16 mouse cellular contexts compared by ENCODE assay signal in the genomic region with DNA sequence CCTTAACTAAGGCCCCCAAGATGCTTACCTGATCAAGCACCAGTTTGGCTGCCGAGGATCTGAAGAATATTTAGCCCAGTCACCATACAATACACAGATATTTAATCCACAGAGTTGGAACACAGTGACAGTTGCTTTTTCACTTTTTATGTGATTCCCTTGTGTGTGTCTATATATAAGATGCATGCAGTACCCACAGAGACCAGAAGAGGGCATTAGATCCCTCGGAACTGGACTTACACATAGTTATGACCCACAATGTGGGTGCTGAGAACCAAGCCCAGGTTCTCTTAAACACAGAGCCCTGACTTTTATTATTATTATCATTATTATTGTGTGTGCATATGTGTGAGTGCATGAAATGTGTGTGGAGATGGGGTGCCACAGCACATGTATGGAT.
A peak's percentile ranks its signal among the peaks of the same experiment; 100 is the strongest.
DNase-seq lines count a peak whose midpoint lies in the region; ATAC-seq and TF ChIP-seq lines count a peak whose summit lies in the region.
"Had no signal": no experiment of that assay in that cellular context is flagged by ENCODE, and none has a peak within 500 bp of the region (broad histone marks: within the 10 kb centered on the region; RNA-seq: fewer than 3 reads in every experiment).

No protein-coding gene starts in this region.

- H3K27me3 ChIP-seq in E14TG2a.4 (ENCODE audit: insufficient read depth, low read length): no peaks in the 10 kb centered on the region
- H3K27me3 ChIP-seq: embryonic facial prominence, embryonic 13.5 days; limb, embryonic 12.5 days had no signal

- DNase-seq in left cerebral cortex, adult 2 months (ENCODE audit: extremely low spot score in 1 of 2, low spot score in 2 of 2): no peak
- no peak for DNase-seq in left cerebral cortex, adult 18-20 months (ENCODE audit: low spot score in 2 of 2)
- DNase-seq in A20 (ENCODE audit: low read depth, low spot score): peak; percentile 17
- peak; percentile 18 for DNase-seq in induced T-regulatory cell, adult 2 months (ENCODE audit: low read depth)
- no peak for DNase-seq in adrenal gland, postnatal 36 days
- DNase-seq: cerebellum, adult 9-10 months; kidney, postnatal 10 days; right cerebral cortex, adult 18-20 months; thymus, adult 2 months had no signal

- intact Hi-C loops in left cerebral cortex, adult 2 months (cut with DNase I): no loop called here

- no peaks in the 10 kb centered on the region for H3K4me1 ChIP-seq in E14TG2a.4 (replicated peaks; ENCODE audit: low read depth, low read length)
- H3K4me1 ChIP-seq: embryonic facial prominence, embryonic 13.5 days; limb, embryonic 12.5 days had no signal

- ATAC-seq in megakaryocyte, adult 5-6 weeks (ENCODE audit: poor library complexity, severe bottlenecking): no peak
- ATAC-seq: forebrain, embryonic 16.5 days; midbrain, embryonic 16.5 days had no signal

- H3K27ac ChIP-seq in left cerebral cortex, adult 2 months: no peak overlapping the region
- H3K27ac ChIP-seq: embryonic facial prominence, embryonic 13.5 days; limb, embryonic 12.5 days; macrophage had no signal

- peak; percentile 11 for TF ChIP-seq CTCF in left cerebral cortex, adult 2 months (IDR thresholded peaks at IDR 0.05)
- peak; percentile 36 for TF ChIP-seq CTCF in E14TG2a.4 (conservative IDR thresholded peaks at IDR 0.05; ENCODE audit: low read length)

- no peaks in the 10 kb centered on the region for H3K36me3 ChIP-seq in E14TG2a.4 (ENCODE audit: insufficient read depth, low read length)
- H3K36me3 ChIP-seq: embryonic facial prominence, embryonic 13.5 days; limb, embryonic 12.5 days had no signal

- H3K4me3 ChIP-seq in left cerebral cortex, adult 2 months: no peak overlapping the region
- no peak overlapping the region for H3K4me3 ChIP-seq in E14TG2a.4 (replicated peaks; ENCODE audit: low read length)
- H3K4me3 ChIP-seq: embryonic facial prominence, embryonic 13.5 days; limb, embryonic 12.5 days had no signal

- H3K9me3 ChIP-seq in E14TG2a.4 (ENCODE audit: low read length): peaks cover 27% of the 10 kb centered on the region
- H3K9me3 ChIP-seq: embryonic facial prominence, embryonic 13.5 days had no signal

Comparison
In these comparisons a context has a peak if more than half of its experiments do, and no peak if none do; other contexts are left out.
1. DNase-seq: peak in A20 (single experiment) and induced T-regulatory cell, adult 2 months (single experiment); none in left cerebral cortex, adult 2 months (0 of 2), left cerebral cortex, adult 18-20 months (0 of 2) and adrenal gland, postnatal 36 days (0 of 2).